Mouse (Mus musculus): ENCODE results near the gene Gm6899.

- TF ChIP-seq CTCF (IDR thresholded peaks at IDR 0.05; ENCODE audit: control insufficient read depth, insufficient read depth, insufficient replicate concordance, low read depth, low read length), result no peak
- no peak for TF ChIP-seq POLR2A (IDR thresholded peaks at IDR 0.05; ENCODE audit: control insufficient read depth, low read depth, low read length)
Measured at GRCm38 (mm10) chr11:26586367-26587183, 6.5 kb upstream of the Gm6899 start.

Measured in testis, adult 2 months (tissue).